Mouse (Mus musculus): ENCODE data around the gene Depdc5. TPM values are rescaled to one million over a fixed set of nuclear protein-coding genes. Genes with fewer than 3 reads are reported as not detected.

Depdc5 gene
- total and polyA plus RNA-seq, 3 experiments: 21.1 to 39.3 (median 36.6) TPM

DNA sequence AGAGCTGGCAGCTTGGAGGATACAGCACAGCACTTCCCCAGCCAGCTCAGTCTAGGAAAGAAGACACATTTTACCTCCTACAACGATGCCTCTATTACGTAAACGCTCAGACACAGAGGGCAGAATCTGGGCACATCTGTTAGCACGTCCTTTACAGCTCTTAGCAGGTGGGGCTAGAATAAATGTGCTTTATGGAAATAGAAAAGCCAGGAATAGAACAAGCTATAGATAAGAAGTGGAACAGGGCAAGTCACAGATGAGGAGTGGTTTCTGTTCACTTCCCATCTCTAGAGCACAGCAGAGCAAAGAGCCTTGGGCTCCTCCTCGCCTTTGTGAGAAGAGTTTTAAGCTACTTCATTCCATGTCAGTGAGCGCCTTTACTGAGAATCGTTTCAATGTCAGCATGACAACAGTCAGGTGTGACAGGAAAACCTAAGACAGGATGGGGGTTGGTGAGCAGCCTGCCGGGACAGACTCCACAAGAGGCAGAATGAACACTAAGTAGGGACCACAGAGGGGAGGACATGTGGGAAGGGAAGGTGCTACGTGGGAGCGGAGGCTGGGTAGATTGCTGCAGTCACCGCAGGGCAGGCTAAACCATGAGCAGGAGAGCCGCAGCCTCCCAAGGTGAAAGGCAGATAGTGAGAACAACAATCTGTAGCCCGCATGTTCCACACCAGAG lies 126.6 kb downstream of the Depdc5 start:
- in situ Hi-C loops (cut with MboI; ENCODE audit: low pct_ligation_motif_present, low pct_unique_long_range_greater_than_20kb, low sequenced_read_pairs): no loop called here
- H3K4me1 ChIP-seq (ENCODE audit: control insufficient read depth in 1 of 2, insufficient read depth in 2 of 2): peaks cover 0 to 10% of the 10 kb centered on the region in 2 experiments; a peak in 1 of 4 replicates
- no peak overlapping the region for H3K9ac ChIP-seq (ENCODE audit: insufficient read depth, low read depth)

DNA sequence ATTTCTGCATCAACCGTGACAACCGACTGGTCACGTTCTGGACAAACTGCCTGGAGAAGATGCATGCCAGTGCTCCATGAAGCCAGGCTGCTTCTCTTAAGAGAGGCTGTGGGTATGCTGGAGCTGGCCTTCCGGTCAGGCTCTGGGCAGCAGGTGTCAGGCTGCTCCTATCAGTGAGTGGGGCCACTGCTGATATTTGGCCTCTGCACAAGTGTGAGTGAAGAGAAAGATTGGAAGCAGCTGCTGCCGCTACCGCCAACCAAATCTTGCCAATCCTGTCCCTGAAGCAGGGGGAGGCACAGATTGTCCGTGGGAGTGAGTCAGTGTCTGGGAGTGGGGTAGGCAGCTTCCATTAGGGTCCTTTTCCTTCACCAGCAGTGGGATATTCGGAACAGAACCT lies 127.7 kb downstream of the Depdc5 start:
- dilution Hi-C loops (cut with MboI; ENCODE audit: extremely low pct_ligation_motif_present, extremely low pct_unique_long_range_greater_than_20kb, low sequenced_read_pairs): no loop called here

More for the DNA sequence above, 126.6 kb downstream of the Depdc5 start:
- no peaks in the 10 kb centered on the region for H3K9me3 ChIP-seq (replicated peaks; ENCODE audit: low read length)
- H3K4me2 ChIP-seq (ENCODE audit: insufficient read depth, low read depth, poor library complexity, severe bottlenecking): no peak overlapping the region
- no peak for TF ChIP-seq CTCF (conservative IDR thresholded peaks at IDR 0.05 in 1 of 2, IDR thresholded peaks at IDR 0.05 in 1 of 2; ENCODE audit: low read depth in 2 of 2, low read length in 2 of 2)
- no peak for TF ChIP-seq UBTF (IDR thresholded peaks at IDR 0.05; ENCODE audit: low read depth, low read length)
- no peak for TF ChIP-seq ZNF384 (IDR thresholded peaks at IDR 0.05; ENCODE audit: low read depth, low read length)
- H3K27ac ChIP-seq (ENCODE audit: insufficient read depth, low read depth): no peak overlapping the region
- peaks cover 31 to 65% of the 10 kb centered on the region in 2 experiments for H3K36me3 ChIP-seq (replicated peaks in 1 of 2; ENCODE audit: control insufficient read depth in 1 of 2, insufficient read depth in 1 of 2, low read length in 1 of 2)
- no peaks in the 10 kb centered on the region for H3K27me3 ChIP-seq (replicated peaks)
- dilution Hi-C loops (cut with MboI; ENCODE audit: extremely low pct_ligation_motif_present, extremely low pct_unique_long_range_greater_than_20kb, low sequenced_read_pairs): no loop called here
- H3K4me3 ChIP-seq (replicated peaks in 1 of 3; ENCODE audit: low read depth in 2 of 3, low read length in 2 of 3, poor library complexity in 1 of 3): no peak overlapping the region
- H3K79me2 ChIP-seq (replicated peaks; ENCODE audit: control insufficient read depth, extremely low read depth, insufficient read depth, poor library complexity, severe bottlenecking): no peaks in the 10 kb centered on the region
- no peak for DNase-seq (ENCODE audit: extremely low read depth)

DNA sequence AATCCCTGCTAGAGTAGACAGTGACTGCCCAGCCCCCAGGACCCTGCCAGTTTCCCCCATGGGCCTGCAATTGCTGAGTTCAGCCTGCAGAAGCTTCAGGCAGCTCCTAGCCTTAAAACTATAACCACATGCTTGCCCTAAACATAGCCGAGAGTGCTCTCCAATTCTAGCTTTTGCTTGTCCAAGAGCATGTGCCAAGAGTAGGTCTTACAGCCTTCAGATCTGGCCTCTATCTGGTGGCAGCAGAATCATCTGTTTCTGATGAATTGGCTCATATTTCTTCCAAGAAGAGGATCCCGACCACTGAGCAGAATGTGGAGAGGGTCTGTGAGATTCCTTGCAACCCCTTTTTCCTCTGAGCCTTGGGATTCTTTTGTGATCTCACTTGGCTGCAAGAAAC lies 131.0 kb downstream of the Depdc5 start:
- dilution Hi-C loops (cut with MboI; ENCODE audit: extremely low pct_ligation_motif_present, extremely low pct_unique_long_range_greater_than_20kb, low sequenced_read_pairs) (no loop called here), in situ Hi-C loops (cut with MboI; ENCODE audit: low pct_ligation_motif_present, low pct_unique_long_range_greater_than_20kb, low sequenced_read_pairs) (no loop called here)
- Histone ChIP-seq H3K79me2 (replicated peaks; ENCODE audit: control insufficient read depth, extremely low read depth, insufficient read depth, poor library complexity, severe bottlenecking) (no peaks in the 10 kb centered on the region), H3K4me1 (ENCODE audit: control insufficient read depth in 1 of 2, insufficient read depth in 2 of 2) (peaks cover 8 to 35% of the 10 kb centered on the region in 2 experiments), H3K4me3 (replicated peaks in 1 of 3; ENCODE audit: low read depth in 2 of 3, low read length in 2 of 3, poor library complexity in 1 of 3) (no peak overlapping the region), H3K9me3 (replicated peaks; ENCODE audit: low read length) (no peaks in the 10 kb centered on the region), H3K4me2 (ENCODE audit: insufficient read depth, low read depth, poor library complexity, severe bottlenecking) (no peak overlapping the region), H3K27me3 (replicated peaks) (no peaks in the 10 kb centered on the region), H3K9ac (ENCODE audit: insufficient read depth, low read depth) (no peak overlapping the region), H3K27ac (ENCODE audit: insufficient read depth, low read depth) (no peak overlapping the region), H3K36me3 (replicated peaks in 1 of 2; ENCODE audit: control insufficient read depth in 1 of 2, insufficient read depth in 1 of 2, low read length in 1 of 2) (peaks cover 12 to 23% of the 10 kb centered on the region in 2 experiments)
- no peak for TF ChIP-seq MAX (IDR thresholded peaks at IDR 0.05; ENCODE audit: low read length)
- no peak for TF ChIP-seq MAFK (IDR thresholded peaks at IDR 0.05; ENCODE audit: insufficient replicate concordance, low read length)
- no peak for DNase-seq (ENCODE audit: extremely low read depth)

More for the DNA sequence above, 127.7 kb downstream of the Depdc5 start:
- H3K27ac ChIP-seq (ENCODE audit: insufficient read depth, low read depth): no peak overlapping the region
- TF ChIP-seq USF2 (conservative IDR thresholded peaks at IDR 0.05; ENCODE audit: low read depth, low read length): no peak
- TF ChIP-seq MAX (IDR thresholded peaks at IDR 0.05; ENCODE audit: low read length): no peak
- no peak for TF ChIP-seq RCOR1 (conservative IDR thresholded peaks at IDR 0.05; ENCODE audit: low read depth, low read length)
- no peak for TF ChIP-seq IRF4 (IDR thresholded peaks at IDR 0.05; ENCODE audit: low read depth, low read length)
- TF ChIP-seq TBP (conservative IDR thresholded peaks at IDR 0.05; ENCODE audit: low read depth, low read length): no peak
- no peak for TF ChIP-seq POLR2AphosphoS2 (IDR thresholded peaks at IDR 0.05; ENCODE audit: low read depth, low read length)
- no peak for TF ChIP-seq CTCF (conservative IDR thresholded peaks at IDR 0.05 in 1 of 2, IDR thresholded peaks at IDR 0.05 in 1 of 2; ENCODE audit: low read depth in 2 of 2, low read length in 2 of 2)
- no peak for TF ChIP-seq CHD2 (IDR thresholded peaks at IDR 0.05; ENCODE audit: low read length)
- no peaks in the 10 kb centered on the region for H3K9me3 ChIP-seq (replicated peaks; ENCODE audit: low read length)
- no peak for DNase-seq (ENCODE audit: extremely low read depth)
- peaks cover 5 to 16% of the 10 kb centered on the region in 2 experiments for H3K4me1 ChIP-seq (ENCODE audit: control insufficient read depth in 1 of 2, insufficient read depth in 2 of 2)
- no peak overlapping the region for H3K4me2 ChIP-seq (ENCODE audit: insufficient read depth, low read depth, poor library complexity, severe bottlenecking)
- H3K4me3 ChIP-seq (replicated peaks in 1 of 3; ENCODE audit: low read depth in 2 of 3, low read length in 2 of 3, poor library complexity in 1 of 3): no peak overlapping the region
- no peaks in the 10 kb centered on the region for H3K79me2 ChIP-seq (replicated peaks; ENCODE audit: control insufficient read depth, extremely low read depth, insufficient read depth, poor library complexity, severe bottlenecking)
- in situ Hi-C loops (cut with MboI; ENCODE audit: low pct_ligation_motif_present, low pct_unique_long_range_greater_than_20kb, low sequenced_read_pairs): no loop called here
- H3K9ac ChIP-seq (ENCODE audit: insufficient read depth, low read depth): no peak overlapping the region
- peaks cover 24 to 54% of the 10 kb centered on the region in 2 experiments for H3K36me3 ChIP-seq (replicated peaks in 1 of 2; ENCODE audit: control insufficient read depth in 1 of 2, insufficient read depth in 1 of 2, low read length in 1 of 2)
- H3K27me3 ChIP-seq (replicated peaks): no peaks in the 10 kb centered on the region
